Mouse (Mus musculus) liver, adult 2 months (tissue): Measurements from ENCODE around the gene Arl3. TPM values are rescaled to one million over a fixed set of nuclear protein-coding genes. Genes with fewer than 3 reads are reported as not detected.

ENCODE experiments used
- DNase-seq: peaks from one replicate; pipeline ENCODE4 v3.0.0-alpha.2; 2011; ENCODE audit warnings: low read depth, low spot score; ENCODE audit errors: extremely low read depth
- H3K27ac ChIP-seq: fragments of 200-500 bp; replicated peaks from 2 replicates; pipeline ENCODE4 v1.5.1; 2012; ENCODE audit warnings: low read depth, mild to moderate bottlenecking, control low read depth, inconsistent platforms, low read length; ENCODE audit not compliant: insufficient read depth
- H3K27me3 ChIP-seq: fragments of 200-500 bp; 2 replicates; pipeline ENCODE4 v1.6.1; 2012; ENCODE audit warnings: mild to moderate bottlenecking, moderate library complexity, low read length, inconsistent platforms; ENCODE audit not compliant: control insufficient read depth, insufficient read depth
- H3K36me3 ChIP-seq: fragments of 200-500 bp; 2 replicates; pipeline ENCODE4 v1.6.1; 2012; ENCODE audit warnings: low read length, inconsistent platforms; ENCODE audit not compliant: control insufficient read depth, insufficient read depth
- H3K4me1 ChIP-seq: fragments of 200-500 bp; 2 replicates; pipeline ENCODE4 v1.6.1; 2011; ENCODE audit warnings: low read length; ENCODE audit not compliant: control insufficient read depth, insufficient read depth
- H3K4me3 ChIP-seq: fragments of 200-500 bp; 2 replicates; pipeline ENCODE4 v1.5.1; 2011; ENCODE audit warnings: low read depth, mild to moderate bottlenecking, control low read depth, low read length, moderate library complexity; ENCODE audit not compliant: insufficient read depth
- H3K79me2 ChIP-seq: fragments of 200-500 bp; 2 replicates; pipeline ENCODE4 v1.6.1; 2012; ENCODE audit warnings: inconsistent platforms, mild to moderate bottlenecking, low read length, moderate library complexity; ENCODE audit not compliant: control insufficient read depth, insufficient read depth
- H3K9ac ChIP-seq: fragments of 200-500 bp; 2 replicates; pipeline ENCODE4 v1.6.1; 2012; ENCODE audit warnings: low read depth, mild to moderate bottlenecking, control low read depth, inconsistent platforms, low read length
- CTCF ChIP-seq: fragments of 200-500 bp; IDR thresholded peaks from 2 replicates; pipeline ENCODE4 v1.5.1; 2011; ENCODE audit warnings: low read depth, low read length, control low read depth
- POLR2A ChIP-seq: fragments of 200-500 bp; IDR thresholded peaks from 2 replicates; pipeline ENCODE4 v1.6.1; 2011; ENCODE audit warnings: low read length, control low read depth; ENCODE audit not compliant: insufficient read depth; ENCODE audit errors: extremely low read depth
- WGBS: fragments of 180-500 bp; shearing (Covaris S2); methylation state at CpG from one replicate; pipeline ENCODE4 v1.1.7; 2018; 5-methylcytosine and 5-hydroxymethylcytosine counted together
- polyA plus RNA-seq: library from polyadenylated mRNA; depleted of rRNA; stranded (reverse); fragments of >200 nt; gene quantifications from 2 replicates; pipeline ENCODE4 v1.2.3, GENCODE M21; 2012
- total RNA-seq: library from RNA; depleted of rRNA; stranded (reverse); fragments of >200 nt; gene quantifications from 2 replicates; pipeline ENCODE4 v1.2.3, GENCODE M21; 2014

Arl3 gene
- total and polyA plus RNA-seq, 2 experiments, result 8.7 to 25.1 TPM

- H3K9ac ChIP-seq, result no peak overlapping the region
- WGBS, result 65% methylated on average over 15 of the region's 15 CpGs
- peak; percentile 55 for DNase-seq
Observed at GRCm38 (mm10) chr19:46522433-46523044, 50.5 kb downstream of the Arl3 start.

GRCm38 (mm10) chr19:46521698-46522097 lies 51.3 kb downstream of the Arl3 start:
- Histone ChIP-seq H3K27me3 (no peaks in the 10 kb centered on the region), H3K4me3 (no peak overlapping the region), H3K9ac (no peak overlapping the region), H3K27ac (no peak overlapping the region), H3K4me1 (peaks cover 7% of the 10 kb centered on the region), H3K36me3 (no peaks in the 10 kb centered on the region), H3K79me2 (no peaks in the 10 kb centered on the region)
- DNase-seq, result no peak
- TF ChIP-seq POLR2A (no peak), CTCF (no peak)

More at GRCm38 (mm10) chr19:46522433-46523044, 50.5 kb downstream of the Arl3 start:
- H3K4me3 ChIP-seq, result no peak overlapping the region
- H3K27me3 ChIP-seq, result no peaks in the 10 kb centered on the region
- TF ChIP-seq POLR2A (no peak), CTCF (no peak)
- no peaks in the 10 kb centered on the region for H3K79me2 ChIP-seq
- H3K36me3 ChIP-seq, result no peaks in the 10 kb centered on the region
- no peak overlapping the region for H3K27ac ChIP-seq
- H3K4me1 ChIP-seq, result peaks cover 7% of the 10 kb centered on the region

- peaks cover 4% of the 10 kb centered on the region for H3K4me1 ChIP-seq
- peaks cover 14% of the 10 kb centered on the region for H3K36me3 ChIP-seq
- no peak overlapping the region for H3K4me3 ChIP-seq
- TF ChIP-seq CTCF (no peak), POLR2A (no peak)
- no peaks in the 10 kb centered on the region for H3K27me3 ChIP-seq
- no peaks in the 10 kb centered on the region for H3K79me2 ChIP-seq
- no peak overlapping the region for H3K9ac ChIP-seq
- no peak for DNase-seq
- no peak overlapping the region for H3K27ac ChIP-seq
- WGBS, result 38% methylated on average over 5 of the region's 5 CpGs
Observed at GRCm38 (mm10) chr19:46518828-46519621, 54.0 kb downstream of the Arl3 start.

GRCm38 (mm10) chr19:46518352-46518787 lies 54.6 kb downstream of the Arl3 start:
- DNase-seq, result no peak
- Histone ChIP-seq H3K36me3 (peaks cover 17% of the 10 kb centered on the region), H3K9ac (no peak overlapping the region), H3K27me3 (no peaks in the 10 kb centered on the region), H3K79me2 (no peaks in the 10 kb centered on the region), H3K4me3 (no peak overlapping the region), H3K27ac (no peak overlapping the region), H3K4me1 (peaks cover 3% of the 10 kb centered on the region; the same call in 1 of the 2 replicates)
- 15% methylated on average over 12 of the region's 13 CpGs for WGBS
- no peak for TF ChIP-seq CTCF
- TF ChIP-seq POLR2A, result no peak

GRCm38 (mm10) chr19:46517529-46518351 lies 55.3 kb downstream of the Arl3 start:
- no peak for TF ChIP-seq POLR2A
- no peak for TF ChIP-seq CTCF
- H3K4me1 ChIP-seq, result no peaks in the 10 kb centered on the region

More at GRCm38 (mm10) chr19:46517529-46518351, 55.3 kb downstream of the Arl3 start:
- DNase-seq, result no peak
- Histone ChIP-seq H3K4me3 (no peak overlapping the region), H3K79me2 (no peaks in the 10 kb centered on the region), H3K27me3 (no peaks in the 10 kb centered on the region), H3K36me3 (peaks cover 20% of the 10 kb centered on the region), H3K9ac (no peak overlapping the region), H3K27ac (no peak overlapping the region)
- WGBS, result 50% methylated on average over 14 of the region's 14 CpGs
